Mouse (Mus musculus): ENCODE data around the gene Dnah10.

Dnah10 gene

DNA sequence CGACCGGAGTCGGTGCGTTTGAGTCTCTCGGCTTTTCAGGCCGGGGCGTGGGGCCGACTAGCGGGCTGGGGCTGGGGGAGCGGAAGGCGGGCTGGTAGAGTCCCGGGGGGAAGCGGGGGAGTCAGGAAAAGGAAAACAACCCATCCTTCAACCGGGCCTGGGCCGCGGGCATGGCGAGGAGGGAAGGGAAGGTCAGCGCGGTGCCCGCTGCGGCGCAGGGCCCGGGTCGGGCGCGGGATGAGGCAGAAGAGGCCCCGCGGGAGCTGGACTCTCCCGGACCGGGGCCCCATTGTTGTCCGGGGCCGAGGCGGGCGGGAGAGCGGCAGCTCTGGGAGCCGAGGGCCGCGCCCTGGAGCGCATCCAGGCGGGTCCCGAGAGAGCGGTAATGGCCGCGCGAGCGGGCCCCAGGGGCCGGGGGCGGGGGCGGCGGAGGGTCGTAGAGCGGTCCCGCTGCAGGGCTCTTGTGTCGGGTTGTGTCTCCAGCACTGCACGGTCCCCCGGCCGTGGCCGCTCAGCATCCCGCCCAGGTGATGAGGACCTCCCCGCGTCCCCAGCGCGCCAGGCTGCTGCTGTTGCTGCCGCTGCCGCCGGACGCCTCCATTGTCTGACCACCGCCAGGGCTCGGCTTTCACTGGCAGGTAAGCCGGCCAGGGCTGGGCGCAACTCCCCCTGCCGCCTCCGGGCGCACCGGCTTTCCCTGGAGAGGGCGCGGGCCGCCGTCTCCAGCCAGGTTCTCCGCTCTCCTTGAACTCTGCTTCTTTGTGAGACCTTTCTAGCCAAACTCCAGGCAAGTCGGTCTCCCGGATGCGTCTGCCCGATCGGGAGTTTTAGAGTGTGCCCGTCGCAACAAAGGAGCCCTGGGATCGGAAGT lies 138.2 kb downstream of the Dnah10 start:
- DNase-seq (ENCODE audit: extremely low read depth, low read depth): no peak

DNA sequence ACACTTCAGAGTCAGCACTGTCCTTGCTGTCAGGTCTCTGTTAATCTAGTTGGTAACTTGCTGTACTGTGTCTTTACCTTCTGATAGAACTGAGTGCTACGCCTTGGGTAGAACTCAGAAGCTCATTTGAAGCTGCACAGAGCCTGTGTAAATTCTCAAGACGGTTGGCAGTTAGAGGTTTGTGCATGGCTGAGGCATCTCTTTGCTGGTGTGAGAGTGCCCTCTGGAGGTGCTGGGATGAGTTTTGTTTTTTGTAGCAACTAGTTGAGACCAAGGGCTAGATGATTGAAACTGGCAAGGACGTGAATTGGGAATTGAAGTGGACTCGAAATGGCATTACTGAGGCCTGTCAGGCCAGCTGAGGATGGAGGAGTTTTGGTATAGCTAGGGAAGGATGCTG lies 144.1 kb downstream of the Dnah10 start:
- DNase-seq (ENCODE audit: extremely low read depth, low read depth): no peak

DNA sequence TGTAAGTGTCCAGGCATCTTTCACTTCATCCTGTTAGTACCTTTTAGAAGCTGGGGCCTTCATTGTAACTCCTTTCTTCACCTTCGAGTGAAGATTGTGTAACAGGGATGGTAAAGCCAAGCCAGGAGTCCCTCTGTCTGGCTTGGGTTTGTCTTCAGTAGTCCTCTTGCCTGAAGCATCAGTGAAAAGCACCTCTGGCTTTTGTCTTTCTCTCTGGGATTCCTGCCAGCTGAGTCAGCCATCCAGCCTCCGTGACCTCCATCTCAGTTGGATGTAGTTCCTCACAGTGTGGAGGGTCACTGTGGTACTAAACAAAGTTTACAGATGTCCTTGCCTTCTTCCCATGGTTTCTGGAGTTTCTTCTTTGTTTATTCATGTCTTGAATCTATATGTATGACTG lies 147.1 kb downstream of the Dnah10 start:
- no peak for DNase-seq (ENCODE audit: extremely low read depth, low read depth)

DNA sequence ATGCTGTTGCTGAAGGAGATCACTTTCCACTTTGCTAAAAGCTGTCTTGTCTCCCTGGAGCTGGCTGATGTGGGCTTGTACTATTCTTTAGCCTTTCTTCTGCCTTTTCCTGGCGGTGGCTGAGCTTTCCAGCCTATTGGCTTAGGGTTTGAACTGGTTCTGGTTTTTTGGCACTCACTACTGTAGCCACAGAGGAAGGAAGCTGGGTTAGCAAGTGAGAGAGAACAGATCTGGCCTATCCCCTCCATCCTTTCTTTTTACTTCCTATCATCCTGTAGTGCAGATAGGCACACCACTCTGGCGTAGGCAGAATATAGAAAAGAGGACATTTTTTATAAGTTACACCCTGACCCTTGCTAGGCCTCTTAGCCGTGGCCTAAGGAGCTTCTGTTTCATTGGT lies 148.2 kb downstream of the Dnah10 start:
- DNase-seq (ENCODE audit: extremely low read depth, low read depth): no peak

DNA sequence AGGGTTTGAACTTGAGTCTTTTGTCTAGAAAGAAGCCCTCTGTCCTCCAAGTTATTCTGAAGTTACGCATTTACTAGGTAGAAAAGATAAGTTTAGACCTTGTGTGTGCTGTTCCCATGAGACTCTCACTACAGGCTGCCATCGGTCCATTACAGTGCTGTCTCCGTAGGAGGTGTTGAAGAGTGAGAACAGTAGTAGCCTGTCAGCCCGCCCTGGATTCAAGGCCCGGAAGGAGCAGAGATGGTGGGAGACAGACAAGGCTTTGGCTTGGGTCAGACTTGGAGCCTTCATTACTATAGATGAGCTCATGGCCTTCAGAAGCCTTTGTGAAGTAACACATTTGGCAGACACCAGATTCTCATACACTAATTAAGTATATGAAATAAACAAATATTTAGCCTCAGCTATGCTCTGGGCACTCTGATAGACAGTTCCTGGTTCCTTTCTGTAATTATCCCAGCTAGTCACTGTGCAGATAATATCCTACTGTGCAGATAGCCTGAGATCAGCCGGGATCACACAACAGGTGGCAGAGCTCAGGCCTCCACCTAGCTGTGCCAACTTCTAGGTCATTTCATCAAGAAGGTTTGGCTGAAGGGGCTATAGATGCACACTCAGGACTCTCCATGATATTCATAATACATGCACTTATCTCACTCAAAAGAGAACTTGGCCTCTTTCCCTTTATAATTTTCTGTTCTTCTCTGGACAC lies 149.2 kb downstream of the Dnah10 start:
- DNase-seq (ENCODE audit: extremely low read depth, low read depth): no peak

DNA sequence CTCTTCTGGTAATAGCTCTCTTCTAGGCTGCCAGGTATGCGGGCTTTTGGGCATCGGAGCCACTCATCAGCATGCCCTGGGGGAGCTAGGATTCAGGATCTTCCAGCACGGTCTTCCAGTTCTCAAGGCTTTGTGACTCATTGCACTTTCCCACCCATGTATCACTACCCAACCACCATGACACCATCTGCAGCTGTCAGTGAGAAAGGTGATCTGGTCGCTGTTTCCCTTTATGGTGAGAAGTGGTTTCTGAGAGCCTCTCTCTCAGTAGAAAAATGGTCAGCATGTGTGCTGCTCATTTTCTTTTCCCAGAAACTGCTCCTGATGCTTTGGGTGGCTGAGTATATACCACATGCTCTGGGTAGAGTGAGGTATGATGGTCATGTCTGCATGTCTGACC lies 154.4 kb downstream of the Dnah10 start:
- no peak for DNase-seq (ENCODE audit: extremely low read depth, low read depth)

DNA sequence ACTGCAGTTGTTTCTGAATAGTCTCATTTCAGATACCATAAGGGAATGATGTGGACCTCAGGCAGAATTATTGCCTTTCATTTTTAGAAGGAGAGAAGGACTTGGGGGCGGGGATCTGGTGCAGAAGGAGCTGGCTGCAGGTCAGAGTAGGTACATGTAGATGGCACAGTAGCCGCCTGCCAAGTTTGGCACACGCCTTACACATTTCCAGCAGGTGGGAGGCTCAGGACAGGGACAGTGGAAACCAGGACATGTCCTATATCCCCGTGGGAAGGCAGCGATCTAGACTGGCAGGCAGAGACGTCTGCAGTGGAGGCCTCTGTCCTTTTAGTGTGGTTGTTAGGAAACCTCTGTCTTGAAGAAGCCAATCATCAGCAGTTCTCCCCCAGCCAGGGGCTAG lies 154.9 kb downstream of the Dnah10 start:
- DNase-seq (ENCODE audit: extremely low read depth, low read depth): no peak

DNA sequence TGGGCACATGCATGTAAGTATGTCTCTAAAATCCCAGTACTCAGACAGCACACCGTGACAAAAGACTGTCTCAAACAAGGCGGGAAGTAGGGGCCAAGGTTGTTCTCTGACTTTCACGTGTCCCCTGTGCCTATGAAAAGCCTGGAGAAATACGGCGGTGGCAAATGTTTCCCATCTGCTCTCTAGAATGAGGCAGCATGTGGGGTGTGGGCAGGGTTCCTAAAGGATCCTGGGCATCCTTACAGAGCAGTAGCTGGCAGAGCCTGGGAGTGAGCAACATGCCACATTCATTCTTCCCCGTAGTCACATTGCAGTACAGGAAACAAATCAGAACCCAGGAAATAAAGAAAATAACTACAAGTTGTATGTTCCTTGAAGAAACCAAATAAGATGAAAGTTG lies 159.0 kb downstream of the Dnah10 start:
- no peak for DNase-seq (ENCODE audit: extremely low read depth, low read depth)

Data from MEL-GATA-1-ER (cell line).